Mouse (Mus musculus) CH12.LX (cell line): ENCODE measurements at regions not wholly inside any gene's neighbourhood (a gene's known extent, or its start where the extent isn't known, plus 50 kb on each side); places are given as distances from the start of the nearest gene placed in this dataset.

Source experiments
- DNase-seq: peaks from one replicate; pipeline ENCODE4 v3.0.0-alpha.2; 2013; ENCODE audit errors: extremely low read depth
- H3K27ac ChIP-seq: 2 replicates; pipeline ENCODE4 v1.5.1; 2012; ENCODE audit warnings: low read depth, mild to moderate bottlenecking, control low read depth, moderate library complexity; ENCODE audit not compliant: insufficient read depth
- H3K27me3 ChIP-seq: replicated peaks from 2 replicates; pipeline ENCODE3; 2012; ENCODE audit warnings: inconsistent platforms
- H3K36me3 ChIP-seq, 2 experiments: replicated peaks in 1 of 2; 2 replicates each; pipeline versions ENCODE3 to v1.6.1; 2012; ENCODE audit warnings: inconsistent platforms in 1 of 2, low read length in 1 of 2, mild to moderate bottlenecking in 1 of 2, mixed read lengths in 1 of 2, moderate library complexity in 1 of 2; ENCODE audit not compliant: control insufficient read depth in 1 of 2, insufficient read depth in 1 of 2
- H3K4me1 ChIP-seq, 2 experiments: 2 replicates each; pipeline ENCODE4 v1.6.1; 2012; ENCODE audit warnings: inconsistent platforms in 1 of 2, moderate library complexity in 1 of 2; ENCODE audit not compliant: insufficient read depth in 2 of 2, control insufficient read depth in 1 of 2
- H3K4me2 ChIP-seq: 2 replicates; pipeline ENCODE4 v1.6.1; 2012; ENCODE audit warnings: low read depth, mild to moderate bottlenecking, control low read depth; ENCODE audit not compliant: poor library complexity, insufficient read depth, severe bottlenecking
- H3K4me3 ChIP-seq, 3 experiments: fragments of 150-350 bp in 1 of 3; sonication (generic) in 1 of 3; replicated peaks in 1 of 3; 2 replicates each; pipeline versions ENCODE3 to v1.5.1; 2011 to 2012; ENCODE audit warnings: low read depth in 2 of 3, low read length in 2 of 3, mild to moderate bottlenecking in 2 of 3, moderate library complexity in 2 of 3, control low read depth in 1 of 3, improper control_type of control experiment in 1 of 3, inconsistent platforms in 1 of 3, mixed read lengths in 1 of 3; ENCODE audit not compliant: poor library complexity in 1 of 3
- H3K79me2 ChIP-seq: replicated peaks from 2 replicates; pipeline ENCODE4 v1.6.1; 2012; ENCODE audit warnings: mild to moderate bottlenecking, moderate library complexity; ENCODE audit not compliant: control insufficient read depth, poor library complexity, insufficient read depth, severe bottlenecking; ENCODE audit errors: extremely low read depth
- H3K9ac ChIP-seq: 2 replicates; pipeline ENCODE4 v1.6.1; 2012; ENCODE audit warnings: low read depth, mild to moderate bottlenecking, control low read depth, moderate library complexity; ENCODE audit not compliant: insufficient read depth
- H3K9me3 ChIP-seq: replicated peaks from 2 replicates; pipeline ENCODE3; 2012; ENCODE audit warnings: low read length, inconsistent platforms, mixed read lengths
- BHLHE40 ChIP-seq: IDR thresholded peaks from 2 replicates; pipeline ENCODE4 v1.6.1; 2011; ENCODE audit warnings: mild to moderate bottlenecking, low read depth, low read length, improper control_type of control experiment
- CHD1 ChIP-seq: IDR thresholded peaks from 2 replicates; pipeline ENCODE4 v1.6.1; 2012; ENCODE audit warnings: low read depth, low read length, improper control_type of control experiment, inconsistent platforms
- CHD2 ChIP-seq: IDR thresholded peaks from 2 replicates; pipeline ENCODE4 v1.6.1; 2011; ENCODE audit warnings: low read length, improper control_type of control experiment
- E2F4 ChIP-seq: IDR thresholded peaks from 2 replicates; pipeline ENCODE4 v1.6.1; 2011; ENCODE audit warnings: low read depth, low read length, improper control_type of control experiment; ENCODE audit not compliant: insufficient replicate concordance
- EP300 ChIP-seq: IDR thresholded peaks from 2 replicates; pipeline ENCODE4 v1.6.1; 2011; ENCODE audit warnings: low read length, improper control_type of control experiment
- ETS1 ChIP-seq: conservative IDR thresholded peaks from 2 replicates; pipeline ENCODE4 v1.6.1; 2012; ENCODE audit warnings: low read depth, mild to moderate bottlenecking, inconsistent platforms, low read length, improper control_type of control experiment, moderate library complexity
- HCFC1 ChIP-seq: IDR thresholded peaks from 2 replicates; pipeline ENCODE4 v1.6.1; 2012; ENCODE audit warnings: low read depth, mild to moderate bottlenecking, inconsistent platforms, low read length, improper control_type of control experiment
- JUN ChIP-seq: IDR thresholded peaks from 2 replicates; pipeline ENCODE4 v1.6.1; 2011; ENCODE audit warnings: low read depth, mild to moderate bottlenecking, low read length, improper control_type of control experiment, moderate library complexity; ENCODE audit not compliant: insufficient read depth
- JUND ChIP-seq: conservative IDR thresholded peaks from 2 replicates; pipeline ENCODE4 v1.6.1; 2011; ENCODE audit warnings: low read depth, low read length, improper control_type of control experiment
- KAT2A ChIP-seq: IDR thresholded peaks from 2 replicates; pipeline ENCODE4 v1.6.1; 2012; ENCODE audit warnings: low read length, improper control_type of control experiment, inconsistent platforms; ENCODE audit not compliant: insufficient replicate concordance
- MAX ChIP-seq: IDR thresholded peaks from 2 replicates; pipeline ENCODE4 v1.6.1; 2011; ENCODE audit warnings: low read length, improper control_type of control experiment
- MEF2A ChIP-seq: IDR thresholded peaks from 2 replicates; pipeline ENCODE4 v1.6.1; 2014; ENCODE audit warnings: low read depth, mild to moderate bottlenecking, inconsistent platforms, low read length, improper control_type of control experiment, borderline replicate concordance
- NRF1 ChIP-seq: IDR thresholded peaks from 2 replicates; pipeline ENCODE4 v1.6.1; 2014; ENCODE audit warnings: low read depth, mild to moderate bottlenecking, inconsistent platforms, low read length, improper control_type of control experiment, moderate library complexity
- PAX5 ChIP-seq: IDR thresholded peaks from 2 replicates; pipeline ENCODE4 v1.6.1; 2012; ENCODE audit warnings: low read length, inconsistent platforms, mixed read lengths
- POLR2AphosphoS2 ChIP-seq: IDR thresholded peaks from 2 replicates; pipeline ENCODE4 v1.6.1; 2011; ENCODE audit warnings: low read depth, low read length, improper control_type of control experiment
- RAD21 ChIP-seq: IDR thresholded peaks from 2 replicates; pipeline ENCODE4 v1.6.1; 2011; ENCODE audit warnings: low read depth, mild to moderate bottlenecking, low read length, improper control_type of control experiment, moderate library complexity
- RCOR1 ChIP-seq: conservative IDR thresholded peaks from 2 replicates; pipeline ENCODE4 v1.6.1; 2012; ENCODE audit warnings: low read depth, mild to moderate bottlenecking, inconsistent platforms, low read length, improper control_type of control experiment
- SMC3 ChIP-seq: IDR thresholded peaks from 2 replicates; pipeline ENCODE4 v1.6.1; 2011; ENCODE audit warnings: low read depth, low read length, improper control_type of control experiment
- USF1 ChIP-seq: IDR thresholded peaks from 2 replicates; pipeline ENCODE4 v1.6.1; 2014; ENCODE audit warnings: low read depth, mild to moderate bottlenecking, inconsistent platforms, low read length, improper control_type of control experiment
- ZKSCAN1 ChIP-seq: IDR thresholded peaks from 2 replicates; pipeline ENCODE4 v1.6.1; 2012; ENCODE audit warnings: low read depth, inconsistent platforms, low read length, improper control_type of control experiment, borderline replicate concordance
- ZMIZ1 ChIP-seq: IDR thresholded peaks from 2 replicates; pipeline ENCODE4 v1.6.1; 2012; ENCODE audit warnings: low read depth, mild to moderate bottlenecking, inconsistent platforms, low read length, improper control_type of control experiment
- ZNF384 ChIP-seq: IDR thresholded peaks from 2 replicates; pipeline ENCODE4 v1.6.1; 2012; ENCODE audit warnings: low read depth, low read length, improper control_type of control experiment, inconsistent platforms
- dilution Hi-C: fragments of 300-500 bp; cut with MboI; formaldehyde crosslinking; loops from 2 replicates; pipeline ENCODE4 v1.14.3; 2020; ENCODE audit warnings: low sequenced_read_pairs; ENCODE audit not compliant: extremely low pct_unique_long_range_greater_than_20kb, extremely low pct_ligation_motif_present
- in situ Hi-C: fragments of 300-500 bp; cut with MboI; formaldehyde crosslinking; loops from 3 replicates; pipeline ENCODE4 v1.14.3; 2019; ENCODE audit warnings: low sequenced_read_pairs, low pct_ligation_motif_present, low pct_unique_long_range_greater_than_20kb, mixed read lengths

GRCm38 (mm10) chr14:76649927-76650326 lies 93.2 kb upstream of the Serp2 start:
- no peaks in the 10 kb centered on the region for H3K36me3 ChIP-seq
- TF ChIP-seq JUND, result no peak
- no peak for TF ChIP-seq RAD21
- TF ChIP-seq ZKSCAN1, result no peak
- H3K4me3 ChIP-seq, result no peak overlapping the region
- no peak overlapping the region for H3K27ac ChIP-seq
- DNase-seq, result no peak
- in situ Hi-C loops (no loop called here), dilution Hi-C loops (no loop called here)
- H3K4me1 ChIP-seq, result no peaks in the 10 kb centered on the region
- no peak overlapping the region for H3K4me2 ChIP-seq
- H3K9me3 ChIP-seq, result no peaks in the 10 kb centered on the region
- no peak overlapping the region for H3K9ac ChIP-seq
- H3K79me2 ChIP-seq, result no peaks in the 10 kb centered on the region
- H3K27me3 ChIP-seq, result no peaks in the 10 kb centered on the region

- no peak overlapping the region for H3K4me3 ChIP-seq
- DNase-seq, result no peak
- dilution Hi-C loops (no loop called here), in situ Hi-C loops (no loop called here)
- H3K4me1 ChIP-seq, result peaks cover 0 to 3% of the 10 kb centered on the region in 2 experiments; a peak in 1 of 4 replicates
- no peak overlapping the region for H3K27ac ChIP-seq
- no peak for TF ChIP-seq BHLHE40
- no peak for TF ChIP-seq SMC3
- no peak for TF ChIP-seq JUN
- TF ChIP-seq ZMIZ1, result no peak
- no peak for TF ChIP-seq POLR2AphosphoS2
- TF ChIP-seq ZNF384, result no peak
- no peak for TF ChIP-seq JUND
- no peaks in the 10 kb centered on the region for H3K36me3 ChIP-seq
- no peaks in the 10 kb centered on the region for H3K9me3 ChIP-seq
- H3K27me3 ChIP-seq, result no peaks in the 10 kb centered on the region
- H3K9ac ChIP-seq, result no peak overlapping the region
- H3K79me2 ChIP-seq, result no peaks in the 10 kb centered on the region
- no peak overlapping the region for H3K4me2 ChIP-seq
These were observed 88.0 kb upstream of the Serp2 start for GRCm38 (mm10) chr14:76644716-76645115.

- dilution Hi-C loops (no loop called here), in situ Hi-C loops (no loop called here)
- Histone ChIP-seq H3K36me3 (no peaks in the 10 kb centered on the region), H3K9ac (no peak overlapping the region), H3K4me2 (no peak overlapping the region), H3K27me3 (no peaks in the 10 kb centered on the region), H3K4me1 (peaks cover 0 to 11% of the 10 kb centered on the region in 2 experiments; a peak in 2 of 4 replicates), H3K27ac (no peak overlapping the region), H3K79me2 (no peaks in the 10 kb centered on the region), H3K9me3 (no peaks in the 10 kb centered on the region), H3K4me3 (no peak overlapping the region)
- no peak for DNase-seq
- TF ChIP-seq SMC3 (no peak), JUND (no peak), ETS1 (no peak), USF1 (no peak), HCFC1 (no peak), PAX5 (no peak), E2F4 (no peak), CHD1 (no peak), MAX (no peak), KAT2A (no peak), CHD2 (no peak), NRF1 (no peak), EP300 (no peak), MEF2A (no peak), ZNF384 (no peak), RCOR1 (no peak), POLR2AphosphoS2 (no peak), BHLHE40 (no peak), ZMIZ1 (no peak)
These were observed 85.3 kb upstream of the Serp2 start for GRCm38 (mm10) chr14:76641752-76642529.
